Mouse (Mus musculus) spleen, adult 2 months (tissue): Measurements from ENCODE around the gene Tmem88b.

Experiments
- CTCF ChIP-seq: fragments of 200-500 bp; IDR thresholded peaks from 2 replicates; pipeline ENCODE4 v1.5.1; 2011; ENCODE audit warnings: mild to moderate bottlenecking, inconsistent platforms; ENCODE audit not compliant: insufficient read depth, insufficient read length, insufficient replicate concordance; ENCODE audit errors: extremely low read depth
- POLR2A ChIP-seq: fragments of 200-500 bp; IDR thresholded peaks from 2 replicates; pipeline ENCODE4 v1.6.1; 2011; ENCODE audit warnings: low read depth, low read length, inconsistent platforms

GRCm38 (mm10) chr4:155739152-155739551, 46.5 kb downstream of the Tmem88b start:
- TF ChIP-seq CTCF (no peak), POLR2A (no peak)
